Mouse (Mus musculus): ENCODE results near the gene 9630041A04Rik. TPM values are rescaled to one million over a fixed set of nuclear protein-coding genes. Genes with fewer than 3 reads are reported as not detected.

Gene 9630041A04Rik
- polyA plus RNA-seq, 1 experiment from 2014 or later = not detected

DNA sequence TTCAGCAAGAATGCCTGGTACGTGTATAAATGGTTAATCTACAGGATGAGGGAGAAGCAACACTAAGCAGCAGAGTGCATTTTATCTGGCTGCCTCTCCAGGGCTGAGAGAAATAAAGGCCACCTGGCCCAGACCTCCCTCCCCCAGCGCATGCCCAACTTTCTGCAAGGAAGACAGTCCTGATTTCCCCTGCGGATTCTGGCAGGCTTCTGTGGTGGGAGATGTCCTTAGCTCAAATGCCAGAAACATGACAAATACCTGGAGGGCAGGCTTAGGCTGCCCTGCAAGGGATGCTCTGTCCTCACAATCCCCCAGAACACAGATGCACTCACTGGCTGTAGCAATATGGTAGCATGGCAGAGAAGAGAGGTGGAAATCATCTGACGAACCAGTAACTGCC lies 76.4 kb downstream of the 9630041A04Rik start:
- Histone ChIP-seq H3K36me3 (ENCODE audit: control insufficient read depth, insufficient read depth, low read length) (no peaks in the 10 kb centered on the region), H3K27ac (ENCODE audit: low read length) (no peak overlapping the region), H3K4me3 (replicated peaks; ENCODE audit: low read length) (no peak overlapping the region), H3K9me3 (replicated peaks; ENCODE audit: control insufficient read depth, low read length) (no peaks in the 10 kb centered on the region), H3K9ac (ENCODE audit: low read length) (no peak overlapping the region), H3K4me1 (ENCODE audit: control insufficient read depth, insufficient read depth, low read length) (no peaks in the 10 kb centered on the region), H3K27me3 (ENCODE audit: control insufficient read depth, insufficient read depth, low read length) (no peaks in the 10 kb centered on the region), H3K4me2 (ENCODE audit: low read depth, low read length) (no peak overlapping the region)
- WGBS = 78% methylated on average over 4 of the region's 4 CpGs
- ATAC-seq (ENCODE audit: insufficient read depth, low FRiP score) = no peak

DNA sequence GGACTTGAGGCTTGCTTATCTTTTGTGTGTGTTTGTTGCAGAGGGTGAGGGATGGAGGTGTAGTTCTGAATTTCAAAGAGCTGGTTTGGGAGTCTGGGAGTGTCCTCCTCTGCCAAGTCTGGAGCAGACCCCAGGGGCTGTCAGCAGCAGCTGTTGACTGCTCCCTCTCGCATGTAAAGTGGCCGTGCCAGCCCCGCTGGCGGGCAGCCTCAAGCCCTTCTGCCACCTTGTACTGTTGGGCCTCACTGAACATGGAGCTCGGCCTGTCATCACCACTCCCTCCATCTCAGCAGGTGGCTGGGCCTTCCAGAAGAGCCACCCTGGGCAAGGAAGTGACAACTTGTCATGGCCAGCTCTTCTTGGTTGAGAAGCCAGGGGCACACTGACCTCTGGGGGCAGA lies 77.4 kb downstream of the 9630041A04Rik start:
- ATAC-seq (ENCODE audit: insufficient read depth, low FRiP score) = no peak
- Histone ChIP-seq H3K4me3 (replicated peaks; ENCODE audit: low read length) (no peak overlapping the region), H3K27me3 (ENCODE audit: control insufficient read depth, insufficient read depth, low read length) (no peaks in the 10 kb centered on the region), H3K9me3 (replicated peaks; ENCODE audit: control insufficient read depth, low read length) (no peaks in the 10 kb centered on the region), H3K4me1 (ENCODE audit: control insufficient read depth, insufficient read depth, low read length) (no peaks in the 10 kb centered on the region), H3K36me3 (ENCODE audit: control insufficient read depth, insufficient read depth, low read length) (no peaks in the 10 kb centered on the region), H3K4me2 (ENCODE audit: low read depth, low read length) (no peak overlapping the region), H3K9ac (ENCODE audit: low read length) (no peak overlapping the region), H3K27ac (ENCODE audit: low read length) (no peak overlapping the region)
- WGBS = 77% methylated on average over 5 of the region's 5 CpGs

DNA sequence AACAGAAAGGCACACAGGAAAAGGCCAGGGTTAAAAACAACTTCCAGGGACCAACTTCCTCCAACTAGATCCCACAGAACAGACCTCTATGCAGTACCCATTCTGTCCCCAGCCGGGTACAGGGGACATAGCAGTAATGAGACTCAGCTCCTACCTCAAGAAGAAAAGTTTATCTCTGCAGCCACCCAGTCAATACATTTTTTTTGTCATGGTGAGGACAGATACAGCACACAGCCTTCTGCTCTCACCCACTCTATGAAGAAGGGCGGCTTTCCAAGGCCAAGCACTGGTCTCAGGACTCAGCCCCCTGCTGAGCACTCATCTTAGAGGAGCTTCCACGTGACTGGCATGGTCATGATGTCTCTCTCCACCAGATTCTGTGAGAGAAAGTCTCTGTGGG lies 78.5 kb downstream of the 9630041A04Rik start:
- H3K9me3 ChIP-seq (replicated peaks; ENCODE audit: control insufficient read depth, low read length) = no peaks in the 10 kb centered on the region
- H3K9ac ChIP-seq (ENCODE audit: low read length) = no peak overlapping the region
- H3K27me3 ChIP-seq (ENCODE audit: control insufficient read depth, insufficient read depth, low read length) = no peaks in the 10 kb centered on the region
- H3K4me1 ChIP-seq (ENCODE audit: control insufficient read depth, insufficient read depth, low read length) = no peaks in the 10 kb centered on the region
- no peak overlapping the region for H3K27ac ChIP-seq (ENCODE audit: low read length)
- WGBS = 77% methylated on average over 3 of the region's 3 CpGs
- H3K4me3 ChIP-seq (replicated peaks; ENCODE audit: low read length) = no peak overlapping the region
- ATAC-seq (ENCODE audit: insufficient read depth, low FRiP score) = no peak
- H3K36me3 ChIP-seq (ENCODE audit: control insufficient read depth, insufficient read depth, low read length) = no peaks in the 10 kb centered on the region
- no peak overlapping the region for H3K4me2 ChIP-seq (ENCODE audit: low read depth, low read length)

DNA sequence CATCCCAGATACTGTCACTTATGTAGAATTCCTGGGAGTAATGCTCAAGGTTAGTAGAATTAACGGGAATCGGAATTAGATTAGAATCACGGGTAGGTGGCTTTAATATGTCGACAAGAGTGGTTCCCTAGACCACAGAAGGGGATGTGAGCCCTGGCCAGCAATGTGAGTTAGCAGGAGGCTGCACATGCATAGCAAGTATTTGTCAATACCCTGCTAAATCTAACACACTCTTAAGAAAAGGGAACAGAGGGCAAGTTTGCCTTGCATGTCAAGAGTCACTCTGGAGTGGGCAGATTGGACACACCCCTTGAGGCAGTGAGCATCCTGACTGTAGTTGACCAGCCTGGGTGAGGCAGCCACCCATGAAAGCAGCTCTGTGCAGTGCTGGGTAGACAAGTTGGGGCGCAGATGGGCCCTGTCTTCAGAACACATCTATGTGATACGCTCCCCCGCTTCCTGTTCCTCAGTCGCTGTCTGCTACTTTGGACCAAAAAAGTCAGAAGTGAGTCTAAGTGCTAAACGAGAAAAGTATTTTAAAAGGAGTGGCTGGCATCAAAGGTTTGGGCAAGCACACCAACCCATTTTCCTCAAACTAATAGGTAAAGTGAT lies 80.5 kb downstream of the 9630041A04Rik start:
- Histone ChIP-seq H3K9me3 (replicated peaks; ENCODE audit: control insufficient read depth, low read length) (no peaks in the 10 kb centered on the region), H3K4me3 (replicated peaks; ENCODE audit: low read length) (no peak overlapping the region), H3K27ac (ENCODE audit: low read length) (no peak overlapping the region), H3K4me2 (ENCODE audit: low read depth, low read length) (no peak overlapping the region), H3K4me1 (ENCODE audit: control insufficient read depth, insufficient read depth, low read length) (no peaks in the 10 kb centered on the region), H3K9ac (ENCODE audit: low read length) (no peak overlapping the region), H3K36me3 (ENCODE audit: control insufficient read depth, insufficient read depth, low read length) (no peaks in the 10 kb centered on the region), H3K27me3 (ENCODE audit: control insufficient read depth, insufficient read depth, low read length) (no peaks in the 10 kb centered on the region)
- no peak for ATAC-seq (ENCODE audit: insufficient read depth, low FRiP score)
- 79% methylated on average over 9 of the region's 9 CpGs for WGBS

DNA sequence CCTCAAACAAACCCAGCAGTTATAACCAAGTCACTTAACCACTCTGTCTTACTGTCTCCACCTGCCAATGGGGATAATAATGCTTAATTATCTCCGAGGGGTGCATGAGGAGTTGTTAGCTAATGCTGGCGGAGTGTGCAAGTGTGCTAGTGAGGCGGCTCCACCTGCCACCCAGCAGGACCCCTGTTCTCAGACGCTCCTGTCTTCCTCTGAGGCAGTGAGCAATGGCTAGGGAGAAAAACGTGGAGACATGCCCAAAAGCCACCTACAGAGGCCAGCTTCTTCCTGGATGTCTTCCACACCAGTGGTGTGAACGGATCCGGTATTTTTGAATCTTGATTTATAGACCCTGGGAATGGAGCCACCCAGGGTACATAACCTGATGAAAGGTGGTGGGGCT lies 83.7 kb downstream of the 9630041A04Rik start:
- Histone ChIP-seq H3K27ac (ENCODE audit: low read length) (no peak overlapping the region), H3K4me1 (ENCODE audit: control insufficient read depth, insufficient read depth, low read length) (no peaks in the 10 kb centered on the region), H3K4me2 (ENCODE audit: low read depth, low read length) (no peak overlapping the region), H3K9me3 (replicated peaks; ENCODE audit: control insufficient read depth, low read length) (no peaks in the 10 kb centered on the region), H3K27me3 (ENCODE audit: control insufficient read depth, insufficient read depth, low read length) (no peaks in the 10 kb centered on the region), H3K9ac (ENCODE audit: low read length) (no peak overlapping the region), H3K4me3 (replicated peaks; ENCODE audit: low read length) (no peak overlapping the region), H3K36me3 (ENCODE audit: control insufficient read depth, insufficient read depth, low read length) (no peaks in the 10 kb centered on the region)
- ATAC-seq (ENCODE audit: insufficient read depth, low FRiP score) = no peak
- WGBS = 69% methylated on average over 7 of the region's 7 CpGs

DNA sequence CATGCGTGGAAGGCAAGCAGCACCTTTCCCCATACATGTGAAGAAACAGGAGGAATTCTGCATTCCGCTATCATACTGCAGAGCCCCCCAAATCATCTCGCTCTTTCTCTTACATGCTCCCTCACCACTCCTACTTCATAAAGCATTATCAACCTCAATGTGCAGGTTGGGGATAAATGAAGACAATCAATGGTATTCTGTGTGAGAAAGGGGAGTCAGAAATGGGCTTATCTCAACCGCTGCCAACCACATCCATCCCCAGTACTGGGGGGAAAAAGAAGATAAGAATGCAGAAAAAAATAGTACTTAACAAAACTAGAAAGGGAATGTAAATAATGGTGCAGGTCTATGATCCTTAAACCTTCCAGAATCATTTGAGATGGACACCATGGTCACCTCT lies 84.2 kb downstream of the 9630041A04Rik start:
- Histone ChIP-seq H3K36me3 (ENCODE audit: control insufficient read depth, insufficient read depth, low read length) (no peaks in the 10 kb centered on the region), H3K4me3 (replicated peaks; ENCODE audit: low read length) (no peak overlapping the region), H3K27me3 (ENCODE audit: control insufficient read depth, insufficient read depth, low read length) (no peaks in the 10 kb centered on the region), H3K9me3 (replicated peaks; ENCODE audit: control insufficient read depth, low read length) (no peaks in the 10 kb centered on the region), H3K9ac (ENCODE audit: low read length) (no peak overlapping the region), H3K4me2 (ENCODE audit: low read depth, low read length) (no peak overlapping the region), H3K4me1 (ENCODE audit: control insufficient read depth, insufficient read depth, low read length) (no peaks in the 10 kb centered on the region), H3K27ac (ENCODE audit: low read length) (no peak overlapping the region)
- no peak for ATAC-seq (ENCODE audit: insufficient read depth, low FRiP score)
- whole genome bisulfite sequencing = 89% methylated on average over 4 of the region's 4 CpGs

DNA sequence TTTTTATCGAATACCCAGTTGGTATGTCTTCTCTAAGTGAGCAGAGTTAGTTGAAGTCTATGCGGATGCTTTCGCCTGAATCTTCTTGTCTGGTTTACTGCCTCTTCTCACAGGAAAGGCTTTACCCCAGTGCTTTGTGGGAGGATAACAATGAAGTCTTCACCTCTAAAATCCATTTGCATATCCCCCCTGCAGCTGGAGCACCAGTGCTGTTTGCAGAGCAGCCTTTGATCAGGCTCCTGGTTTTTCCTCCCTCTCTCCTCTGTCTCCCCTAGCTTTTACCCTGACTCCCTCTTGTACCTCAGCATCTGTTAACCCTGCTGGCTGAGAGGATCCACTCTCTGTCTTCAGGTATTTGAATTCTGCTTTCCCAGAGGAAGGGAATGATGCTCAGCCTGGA lies 88.5 kb downstream of the 9630041A04Rik start:
- ATAC-seq (ENCODE audit: insufficient read depth, low FRiP score) = no peak
- no peak overlapping the region for H3K4me3 ChIP-seq (replicated peaks; ENCODE audit: low read length)
- no peaks in the 10 kb centered on the region for H3K36me3 ChIP-seq (ENCODE audit: control insufficient read depth, insufficient read depth, low read length)
- H3K27me3 ChIP-seq (ENCODE audit: control insufficient read depth, insufficient read depth, low read length) = no peaks in the 10 kb centered on the region
- 28% methylated on average over 3 of the region's 3 CpGs for WGBS
- no peak overlapping the region for H3K9ac ChIP-seq (ENCODE audit: low read length)
- H3K4me2 ChIP-seq (ENCODE audit: low read depth, low read length) = no peak overlapping the region
- no peaks in the 10 kb centered on the region for H3K4me1 ChIP-seq (ENCODE audit: control insufficient read depth, insufficient read depth, low read length)
- no peaks in the 10 kb centered on the region for H3K9me3 ChIP-seq (replicated peaks; ENCODE audit: control insufficient read depth, low read length)
- no peak overlapping the region for H3K27ac ChIP-seq (ENCODE audit: low read length)

DNA sequence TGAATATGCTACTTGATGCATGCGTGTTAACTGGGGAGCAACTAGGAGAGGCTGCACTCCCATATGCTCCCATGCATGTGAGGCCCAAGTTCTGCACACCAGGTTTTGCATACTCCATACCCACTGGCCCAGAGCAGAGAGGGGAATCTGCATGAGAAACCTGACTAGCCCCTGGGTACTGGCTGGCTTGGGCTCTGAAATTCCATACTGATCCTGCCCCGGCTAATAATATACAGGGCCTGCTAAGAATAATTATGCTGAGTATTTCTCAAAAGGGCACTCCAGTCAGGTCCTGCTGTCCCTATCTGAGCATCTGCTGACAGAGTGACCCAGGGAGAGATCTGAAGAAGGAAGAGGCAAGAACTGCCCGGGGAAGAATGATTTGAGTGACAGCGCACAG lies 92.9 kb downstream of the 9630041A04Rik start:
- Histone ChIP-seq H3K9me3 (replicated peaks; ENCODE audit: control insufficient read depth, low read length) (no peaks in the 10 kb centered on the region), H3K9ac (ENCODE audit: low read length) (no peak overlapping the region), H3K4me3 (replicated peaks; ENCODE audit: low read length) (no peak overlapping the region), H3K4me1 (ENCODE audit: control insufficient read depth, insufficient read depth, low read length) (no peaks in the 10 kb centered on the region), H3K4me2 (ENCODE audit: low read depth, low read length) (no peak overlapping the region), H3K27me3 (ENCODE audit: control insufficient read depth, insufficient read depth, low read length) (no peaks in the 10 kb centered on the region), H3K36me3 (ENCODE audit: control insufficient read depth, insufficient read depth, low read length) (no peaks in the 10 kb centered on the region), H3K27ac (ENCODE audit: low read length) (no peak overlapping the region)
- WGBS = 77% methylated on average over 4 of the region's 4 CpGs
- ATAC-seq (ENCODE audit: insufficient read depth, low FRiP score) = no peak

DNA sequence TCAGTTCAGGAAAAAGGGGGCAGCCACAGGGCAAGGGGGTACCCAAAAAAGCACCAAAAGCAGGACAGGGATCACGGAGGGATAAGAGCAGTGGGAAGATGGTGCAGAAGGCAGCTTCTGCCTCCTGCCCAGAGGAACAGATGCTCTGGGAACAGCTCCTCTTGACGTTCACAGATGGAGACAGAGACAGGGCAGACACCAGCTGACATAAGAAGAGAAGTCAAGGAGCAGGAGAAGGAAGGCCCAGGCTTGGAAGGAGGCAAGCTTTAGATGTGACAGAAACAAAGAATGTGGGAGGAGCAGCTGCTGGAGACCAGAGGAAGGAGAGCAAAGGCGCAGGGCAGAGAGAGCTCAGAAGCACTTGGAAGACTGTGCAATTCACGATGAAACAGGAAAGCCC lies 94.6 kb downstream of the 9630041A04Rik start:
- Histone ChIP-seq H3K4me2 (ENCODE audit: low read depth, low read length) (no peak overlapping the region), H3K4me1 (ENCODE audit: control insufficient read depth, insufficient read depth, low read length) (no peaks in the 10 kb centered on the region), H3K36me3 (ENCODE audit: control insufficient read depth, insufficient read depth, low read length) (no peaks in the 10 kb centered on the region), H3K9ac (ENCODE audit: low read length) (no peak overlapping the region), H3K4me3 (replicated peaks; ENCODE audit: low read length) (no peak overlapping the region), H3K9me3 (replicated peaks; ENCODE audit: control insufficient read depth, low read length) (no peaks in the 10 kb centered on the region), H3K27ac (ENCODE audit: low read length) (no peak overlapping the region), H3K27me3 (ENCODE audit: control insufficient read depth, insufficient read depth, low read length) (no peaks in the 10 kb centered on the region)
- 34% methylated on average over 4 of the region's 4 CpGs for WGBS
- ATAC-seq (ENCODE audit: insufficient read depth, low FRiP score) = no peak

DNA sequence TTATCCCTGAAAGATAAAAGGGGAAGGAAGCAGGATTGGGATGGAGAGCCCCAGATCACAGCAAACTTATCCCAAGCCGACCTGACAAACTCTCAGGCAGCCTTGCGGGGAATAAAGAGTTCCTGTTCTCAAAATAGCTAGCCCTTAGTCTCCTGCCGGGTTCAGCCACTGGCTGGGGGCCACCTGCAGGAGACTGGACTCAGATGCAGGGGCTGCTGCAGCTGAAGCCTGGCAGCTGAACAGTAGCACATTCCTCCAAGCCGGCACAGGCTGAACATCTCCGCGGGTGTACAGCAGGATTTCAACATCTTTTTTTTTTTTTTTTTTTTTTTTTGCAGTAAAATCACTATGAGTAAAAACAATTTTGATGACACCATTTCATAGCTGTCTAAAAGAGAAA lies 110.2 kb downstream of the 9630041A04Rik start:
- H3K27ac ChIP-seq (ENCODE audit: low read length) = no peak overlapping the region
- H3K9me3 ChIP-seq (replicated peaks; ENCODE audit: control insufficient read depth, low read length) = no peaks in the 10 kb centered on the region
- no peak overlapping the region for H3K4me2 ChIP-seq (ENCODE audit: low read depth, low read length)
- H3K4me3 ChIP-seq (replicated peaks; ENCODE audit: low read length) = no peak overlapping the region
- H3K27me3 ChIP-seq (ENCODE audit: control insufficient read depth, insufficient read depth, low read length) = no peaks in the 10 kb centered on the region
- H3K9ac ChIP-seq (ENCODE audit: low read length) = no peak overlapping the region
- WGBS = 28% methylated on average over 6 of the region's 6 CpGs
- no peaks in the 10 kb centered on the region for H3K4me1 ChIP-seq (ENCODE audit: control insufficient read depth, insufficient read depth, low read length)
- ATAC-seq (ENCODE audit: insufficient read depth, low FRiP score) = no peak
- no peaks in the 10 kb centered on the region for H3K36me3 ChIP-seq (ENCODE audit: control insufficient read depth, insufficient read depth, low read length)

Data from stomach, embryonic 16.5 days (tissue).